In genomic region chr9:21682827-21683226, GRCm38 (mm10) we compare ENCODE assay signal across 17 mouse cellular contexts. TPM values are rescaled to one million over a fixed set of nuclear protein-coding genes. Genes with fewer than 3 reads are reported as not detected.
DNase-seq lines count a peak whose midpoint lies in the region; ATAC-seq and TF ChIP-seq lines count a peak whose summit lies in the region.
"Had no signal": no experiment of that assay in that cellular context is flagged by ENCODE, and none has a peak within 500 bp of the region (broad histone marks: within the 10 kb centered on the region; RNA-seq: fewer than 3 reads in every experiment).

No protein-coding gene starts in this region.

- H3K27me3 ChIP-seq in heart, adult 2 months (ENCODE audit: control insufficient read depth, insufficient read depth, low read length), result no peaks in the 10 kb centered on the region
- H3K27me3 ChIP-seq in liver, postnatal 0 days (ENCODE audit: insufficient read depth, low read length), result no peaks in the 10 kb centered on the region
- H3K27me3 ChIP-seq in liver, embryonic 11.5 days (replicated peaks; ENCODE audit: control insufficient read depth, insufficient read depth, low read length), result no peaks in the 10 kb centered on the region
- H3K27me3 ChIP-seq in small intestine, adult 2 months (ENCODE audit: control insufficient read depth, insufficient read depth, low read length), result no peaks in the 10 kb centered on the region
- H3K27me3 ChIP-seq: heart, embryonic 15.5 days; hindbrain, embryonic 15.5 days; kidney, embryonic 15.5 days; liver, embryonic 13.5 days; neural tube, embryonic 12.5 days had no signal

- TF ChIP-seq POLR2A in heart, adult 2 months (IDR thresholded peaks at IDR 0.05; ENCODE audit: insufficient read depth, low read depth, low read length), result no peak
- TF ChIP-seq POLR2A in small intestine, adult 2 months (IDR thresholded peaks at IDR 0.05; ENCODE audit: low read depth, low read length), result no peak

- H3K36me3 ChIP-seq in heart, adult 2 months (ENCODE audit: control insufficient read depth, insufficient read depth, low read length), result no peaks in the 10 kb centered on the region
- peaks cover 85% of the 10 kb centered on the region for H3K36me3 ChIP-seq in liver, postnatal 0 days (replicated peaks; ENCODE audit: insufficient read depth, low read length)
- peaks cover 74% of the 10 kb centered on the region for H3K36me3 ChIP-seq in liver, embryonic 11.5 days (ENCODE audit: control insufficient read depth, insufficient read depth, low read length)
- H3K36me3 ChIP-seq in small intestine, adult 2 months (ENCODE audit: control insufficient read depth, insufficient read depth, low read length), result peaks cover 72% of the 10 kb centered on the region

- no peaks in the 10 kb centered on the region for H3K79me2 ChIP-seq in heart, adult 2 months (replicated peaks; ENCODE audit: control insufficient read depth, insufficient read depth, low read length)

- TF ChIP-seq EP300 in heart, adult 2 months (IDR thresholded peaks at IDR 0.05; ENCODE audit: insufficient read depth, low read depth, low read length), result no peak
- no peak for TF ChIP-seq EP300 in liver, postnatal 0 days (IDR thresholded peaks at IDR 0.05; ENCODE audit: low read depth)

- TF ChIP-seq CTCF in heart, adult 2 months (IDR thresholded peaks at IDR 0.05), result peak; percentile 55
- peak; percentile 55 for TF ChIP-seq CTCF in liver, postnatal 0 days (IDR thresholded peaks at IDR 0.05; ENCODE audit: low read depth)
- TF ChIP-seq CTCF in small intestine, adult 2 months (IDR thresholded peaks at IDR 0.05; ENCODE audit: extremely low read depth, insufficient read length, insufficient replicate concordance, low read depth, low read length), result peak; percentile 19; the same call in 1 of the 2 replicates

- H3K9me3 ChIP-seq in liver, postnatal 0 days (ENCODE audit: low read length), result no peaks in the 10 kb centered on the region
- H3K9me3 ChIP-seq in liver, embryonic 11.5 days (ENCODE audit: control insufficient read depth, low read length), result no peaks in the 10 kb centered on the region
- H3K9me3 ChIP-seq: heart, embryonic 15.5 days; hindbrain, embryonic 15.5 days; kidney, embryonic 15.5 days; liver, embryonic 13.5 days; neural tube, embryonic 12.5 days had no signal

- no peak overlapping the region for H3K27ac ChIP-seq in heart, adult 2 months
- no peak overlapping the region for H3K27ac ChIP-seq in liver, postnatal 0 days (ENCODE audit: low read depth)
- no peak overlapping the region for H3K27ac ChIP-seq in liver, embryonic 11.5 days (ENCODE audit: low read depth, low read length)
- H3K27ac ChIP-seq in small intestine, adult 2 months (ENCODE audit: insufficient read depth, low read depth, low read length), result no peak overlapping the region
- H3K27ac ChIP-seq: heart, embryonic 15.5 days; hindbrain, embryonic 15.5 days; kidney, embryonic 15.5 days; liver, embryonic 13.5 days; macrophage; neural tube, embryonic 12.5 days had no signal

- no peak for ATAC-seq in liver, postnatal 0 days
- no peak for ATAC-seq in liver, embryonic 11.5 days (replicated peaks; ENCODE audit: low FRiP score)
- ATAC-seq: CD4-positive, CD25-positive, alpha-beta regulatory T cell, adult 4 months had no signal

- DNase-seq in heart, adult 2 months, result no peak
- DNase-seq in heart, adult 18-20 months, result no peak
- no peak for DNase-seq in liver, postnatal 0 days
- DNase-seq in liver, embryonic 11.5 days (ENCODE audit: low spot score), result no peak
- DNase-seq in ES-CJ7 (ENCODE audit: low read depth, low spot score), result peak; percentile 30
- no peak for DNase-seq in adrenal gland, postnatal 10 days
- DNase-seq: adrenal gland, adult 8-10 months; gastrocnemius, postnatal 36 days; liver, embryonic 13.5 days; midbrain, embryonic 14.5 days had no signal

- no peaks in the 10 kb centered on the region for H3K4me1 ChIP-seq in heart, adult 2 months (ENCODE audit: control insufficient read depth, insufficient read depth, low read length)
- no peaks in the 10 kb centered on the region for H3K4me1 ChIP-seq in liver, postnatal 0 days (ENCODE audit: insufficient read depth)
- H3K4me1 ChIP-seq in liver, embryonic 11.5 days (replicated peaks; ENCODE audit: control insufficient read depth, insufficient read depth, low read length), result no peaks in the 10 kb centered on the region
- no peaks in the 10 kb centered on the region for H3K4me1 ChIP-seq in small intestine, adult 2 months (ENCODE audit: control insufficient read depth, insufficient read depth, insufficient read length, low read length)
- H3K4me1 ChIP-seq: hindbrain, embryonic 15.5 days; kidney, embryonic 15.5 days; neural tube, embryonic 12.5 days had no signal

- H3K9ac ChIP-seq in heart, adult 2 months (ENCODE audit: low read depth, low read length), result no peak overlapping the region
- no peak overlapping the region for H3K9ac ChIP-seq in liver, postnatal 0 days (replicated peaks)
- no peak overlapping the region for H3K9ac ChIP-seq in liver, embryonic 11.5 days (ENCODE audit: low read depth, low read length)
- H3K9ac ChIP-seq: heart, embryonic 15.5 days; hindbrain, embryonic 15.5 days; kidney, embryonic 15.5 days; liver, embryonic 13.5 days; neural tube, embryonic 12.5 days had no signal

- H3K4me2 ChIP-seq in liver, postnatal 0 days (ENCODE audit: low read depth, low read length), result no peak overlapping the region
- no peak overlapping the region for H3K4me2 ChIP-seq in liver, embryonic 11.5 days
- H3K4me2 ChIP-seq: heart, embryonic 15.5 days; hindbrain, embryonic 15.5 days; kidney, embryonic 15.5 days; liver, embryonic 13.5 days; neural tube, embryonic 12.5 days had no signal

- intact Hi-C loops in heart, adult 2 months (cut with DNase I), result no loop called here

- WGBS in heart, adult 2 months, result 93% methylated on average over 4 of the region's 4 CpGs
- 81% methylated on average over 4 of the region's 4 CpGs for WGBS in liver, postnatal 0 days (ENCODE audit: insufficient replicate concordance)
- 82% methylated on average over 4 of the region's 4 CpGs for WGBS in liver, embryonic 11.5 days
- WGBS in small intestine, adult 2 months, result 89% methylated on average over 4 of the region's 4 CpGs

- no peak overlapping the region for H3K4me3 ChIP-seq in heart, adult 2 months
- no peak overlapping the region for H3K4me3 ChIP-seq in liver, postnatal 0 days (ENCODE audit: low read depth, low read length)
- no peak overlapping the region for H3K4me3 ChIP-seq in liver, embryonic 11.5 days (ENCODE audit: low read depth, low read length)
- H3K4me3 ChIP-seq in small intestine, adult 2 months (ENCODE audit: low read depth, low read length), result no peak overlapping the region
- H3K4me3 ChIP-seq: heart, embryonic 15.5 days; hindbrain, embryonic 15.5 days; kidney, embryonic 15.5 days; liver, embryonic 13.5 days; neural tube, embryonic 12.5 days had no signal

RNA-seq across cellular contexts. Expression of gene Ldlr, which starts 40.5 kb away (rescaled TPM):
- 1 to 10 TPM; 3.4 to 4.2 TPM for total RNA-seq in heart, adult 2 months (2021)
- 7.2 and 10.2 TPM in 2 replicates for polyA plus RNA-seq in heart, adult 2 months (2012; rRNA removed)
- 1 to 10 TPM; 1.9 to 2.4 TPM for total RNA-seq in heart, adult 18-20 months (2021)
- 13.2 and 13.3 TPM in 2 replicates for polyA plus RNA-seq in liver, postnatal 0 days (2015; fragmentation: Nextera tagmentation; extraction: Ambion mirVana)
- polyA plus RNA-seq in liver, embryonic 11.5 days (2014; fragmentation: Nextera tagmentation; extraction: Ambion mirVana), result 18.8 and 23.9 TPM in 2 replicates
- 37.2 and 58.9 TPM in 2 replicates for polyA plus RNA-seq in small intestine, adult 2 months (2012; rRNA removed)
- 10 to 100 TPM; 21.6 to 41.6 TPM for total RNA-seq in adrenal gland, postnatal 10 days (2021)
